Mouse (Mus musculus): Measurements from ENCODE around the gene Paqr8. TPM values are rescaled to one million over a fixed set of nuclear protein-coding genes. Genes with fewer than 3 reads are reported as not detected.

The Paqr8 gene
- total and polyA plus RNA-seq, 3 experiments, result 0.38 to 1.3 (median 1.1) TPM

- Histone ChIP-seq H3K4me2 (ENCODE audit: insufficient read depth, low read depth, poor library complexity, severe bottlenecking) (peak overlapping the region; percentile 24; the same call in 1 of the 2 replicates), H3K9me3 (replicated peaks; ENCODE audit: low read length) (no peaks in the 10 kb centered on the region), H3K27ac (ENCODE audit: insufficient read depth, low read depth) (no peak overlapping the region), H3K4me3 (replicated peaks in 1 of 3; ENCODE audit: low read depth in 2 of 3, low read length in 2 of 3, poor library complexity in 1 of 3) (no peak overlapping the region), H3K27me3 (replicated peaks) (no peaks in the 10 kb centered on the region), H3K4me1 (ENCODE audit: control insufficient read depth in 1 of 2, insufficient read depth in 2 of 2) (no peaks in the 10 kb centered on the region), H3K9ac (ENCODE audit: insufficient read depth, low read depth) (no peak overlapping the region), H3K79me2 (replicated peaks; ENCODE audit: control insufficient read depth, extremely low read depth, insufficient read depth, poor library complexity, severe bottlenecking) (no peaks in the 10 kb centered on the region), H3K36me3 (replicated peaks in 1 of 2; ENCODE audit: control insufficient read depth in 1 of 2, insufficient read depth in 1 of 2, low read length in 1 of 2) (no peaks in the 10 kb centered on the region)
- dilution Hi-C loops (cut with MboI; ENCODE audit: extremely low pct_ligation_motif_present, extremely low pct_unique_long_range_greater_than_20kb, low sequenced_read_pairs) (no loop called here), in situ Hi-C loops (cut with MboI; ENCODE audit: low pct_ligation_motif_present, low pct_unique_long_range_greater_than_20kb, low sequenced_read_pairs) (no loop called here)
- no peak for DNase-seq (ENCODE audit: extremely low read depth)
- TF ChIP-seq UBTF (IDR thresholded peaks at IDR 0.05; ENCODE audit: low read depth, low read length) (no peak), JUN (IDR thresholded peaks at IDR 0.05; ENCODE audit: insufficient read depth, low read depth, low read length) (no peak), CTCF (conservative IDR thresholded peaks at IDR 0.05 in 1 of 2, IDR thresholded peaks at IDR 0.05 in 1 of 2; ENCODE audit: low read depth in 2 of 2, low read length in 2 of 2) (peak in 1 of 2 experiments; percentile 50; a peak in 2 of 4 replicates), IRF4 (IDR thresholded peaks at IDR 0.05; ENCODE audit: low read depth, low read length) (no peak), NELFE (IDR thresholded peaks at IDR 0.05; ENCODE audit: low read depth, low read length) (no peak), E2F4 (IDR thresholded peaks at IDR 0.05; ENCODE audit: insufficient replicate concordance, low read depth, low read length) (no peak), SMC3 (IDR thresholded peaks at IDR 0.05; ENCODE audit: low read depth, low read length) (peak; percentile 44), ETS1 (conservative IDR thresholded peaks at IDR 0.05; ENCODE audit: low read depth, low read length) (no peak), ZC3H11A (IDR thresholded peaks at IDR 0.05; ENCODE audit: low read depth, low read length) (no peak), CHD1 (IDR thresholded peaks at IDR 0.05; ENCODE audit: low read depth, low read length) (no peak), ZKSCAN1 (IDR thresholded peaks at IDR 0.05; ENCODE audit: borderline replicate concordance, low read depth, low read length) (no peak), RAD21 (IDR thresholded peaks at IDR 0.05; ENCODE audit: low read depth, low read length) (peak; percentile 22), RCOR1 (conservative IDR thresholded peaks at IDR 0.05; ENCODE audit: low read depth, low read length) (no peak), MYC (IDR thresholded peaks at IDR 0.05; ENCODE audit: low read depth, low read length) (no peak)
Observed at GRCm38 (mm10) chr1:20974341-20975135, 84.1 kb downstream of the Paqr8 start.

- DNase-seq (ENCODE audit: extremely low read depth), result no peak
- dilution Hi-C loops (cut with MboI; ENCODE audit: extremely low pct_ligation_motif_present, extremely low pct_unique_long_range_greater_than_20kb, low sequenced_read_pairs), result no loop called here
- no peaks in the 10 kb centered on the region for H3K79me2 ChIP-seq (replicated peaks; ENCODE audit: control insufficient read depth, extremely low read depth, insufficient read depth, poor library complexity, severe bottlenecking)
Observed at GRCm38 (mm10) chr1:20980553-20980952, 90.1 kb downstream of the Paqr8 start.

More at GRCm38 (mm10) chr1:20980553-20980952, 90.1 kb downstream of the Paqr8 start:
- H3K4me2 ChIP-seq (ENCODE audit: insufficient read depth, low read depth, poor library complexity, severe bottlenecking), result no peak overlapping the region
- no peaks in the 10 kb centered on the region for H3K27me3 ChIP-seq (replicated peaks)
- no peak overlapping the region for H3K9ac ChIP-seq (ENCODE audit: insufficient read depth, low read depth)
- no peaks in the 10 kb centered on the region for H3K36me3 ChIP-seq (replicated peaks in 1 of 2; ENCODE audit: control insufficient read depth in 1 of 2, insufficient read depth in 1 of 2, low read length in 1 of 2)
- in situ Hi-C loops (cut with MboI; ENCODE audit: low pct_ligation_motif_present, low pct_unique_long_range_greater_than_20kb, low sequenced_read_pairs), result no loop called here
- H3K27ac ChIP-seq (ENCODE audit: insufficient read depth, low read depth), result no peak overlapping the region
- peaks cover 0 to 18% of the 10 kb centered on the region in 2 experiments; a peak in 2 of 4 replicates for H3K4me1 ChIP-seq (ENCODE audit: control insufficient read depth in 1 of 2, insufficient read depth in 2 of 2)
- H3K4me3 ChIP-seq (replicated peaks in 1 of 3; ENCODE audit: low read depth in 2 of 3, low read length in 2 of 3, poor library complexity in 1 of 3), result no peak overlapping the region
- no peaks in the 10 kb centered on the region for H3K9me3 ChIP-seq (replicated peaks; ENCODE audit: low read length)
- TF ChIP-seq NRF1 (IDR thresholded peaks at IDR 0.05; ENCODE audit: low read depth, low read length) (no peak), MXI1 (IDR thresholded peaks at IDR 0.05; ENCODE audit: low read depth, low read length) (no peak), MYC (IDR thresholded peaks at IDR 0.05; ENCODE audit: low read depth, low read length) (no peak), POLR2AphosphoS2 (IDR thresholded peaks at IDR 0.05; ENCODE audit: low read depth, low read length) (no peak), GABPA (IDR thresholded peaks at IDR 0.05; ENCODE audit: insufficient replicate concordance, low read depth, low read length) (no peak), TBP (conservative IDR thresholded peaks at IDR 0.05; ENCODE audit: low read depth, low read length) (no peak), CHD2 (IDR thresholded peaks at IDR 0.05; ENCODE audit: low read length) (no peak)

Measured in CH12.LX (cell line).